Mouse (Mus musculus) ES-CJ7 (cell line): ENCODE results near the gene Rps12.
"Not testable (repeated sequence)": the region's sequence is repeated elsewhere in the genome, so short reads cannot be mapped to it uniquely, and the experiment has no call there.

Experiments
- DNase-seq: peaks from one replicate; pipeline ENCODE4 v3.0.0; 2011; ENCODE audit warnings: low read depth, low spot score

The Rps12 gene

DNA sequence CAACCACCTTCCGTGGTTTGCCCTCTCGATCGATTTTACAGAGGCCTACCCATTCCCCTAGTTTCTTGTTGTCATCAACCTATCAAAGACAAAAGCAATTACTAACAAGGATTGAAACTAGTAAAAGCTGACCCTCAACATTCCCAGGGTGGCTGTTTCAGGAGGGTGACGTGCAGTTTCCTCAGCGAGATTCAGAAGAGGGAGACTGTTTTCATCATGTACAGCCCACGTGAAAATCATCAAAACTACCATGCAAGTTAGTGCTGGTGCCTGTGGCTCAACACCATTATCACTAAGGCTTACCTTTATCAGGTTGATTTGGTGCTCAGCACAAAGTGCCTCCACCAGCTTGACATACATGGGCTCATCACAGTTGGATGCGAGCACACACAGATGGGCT, 1.5 kb downstream of the Rps12 start:
- DNase-seq: not testable (repeated sequence)

GRCm38 (mm10) chr10:23784121-23784520, 3.0 kb downstream of the Rps12 start:
- DNase-seq: peak; percentile 57

DNA sequence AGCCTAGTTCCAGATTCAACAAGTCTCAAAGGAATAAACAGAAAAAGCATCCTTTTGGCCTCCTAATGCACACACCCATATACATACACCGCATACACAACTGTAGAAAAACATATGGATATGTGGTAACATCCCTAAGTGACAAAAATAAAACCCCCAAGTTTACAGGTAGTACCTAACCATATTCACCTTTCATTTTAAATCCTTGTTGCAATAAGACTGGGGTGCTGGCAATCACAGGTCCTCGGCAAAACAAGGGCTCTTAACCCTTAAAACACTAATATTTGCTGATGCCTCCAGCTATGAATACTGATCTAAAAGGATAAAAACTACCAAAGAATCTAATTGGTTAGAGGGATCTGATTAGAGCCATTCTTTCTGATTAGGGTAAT, 3.6 kb downstream of the Rps12 start:
- no peak for DNase-seq

GRCm38 (mm10) chr10:23782855-23783492, 4.1 kb downstream of the Rps12 start:
- peak; percentile 54 for DNase-seq

- DNase-seq: peak; percentile 42
Observed at GRCm38 (mm10) chr10:23781760-23782735, 5.0 kb downstream of the Rps12 start.

GRCm38 (mm10) chr10:23780539-23781275, 6.4 kb downstream of the Rps12 start:
- peak; percentile 86 for DNase-seq

- peak; percentile 42 for DNase-seq
Observed at GRCm38 (mm10) chr10:23777288-23777945, 9.7 kb downstream of the Rps12 start.

GRCm38 (mm10) chr10:23754166-23754565, 32.9 kb downstream of the Rps12 start:
- DNase-seq: no peak
